Mouse (Mus musculus): ENCODE data around the gene Lcor.

DNA sequence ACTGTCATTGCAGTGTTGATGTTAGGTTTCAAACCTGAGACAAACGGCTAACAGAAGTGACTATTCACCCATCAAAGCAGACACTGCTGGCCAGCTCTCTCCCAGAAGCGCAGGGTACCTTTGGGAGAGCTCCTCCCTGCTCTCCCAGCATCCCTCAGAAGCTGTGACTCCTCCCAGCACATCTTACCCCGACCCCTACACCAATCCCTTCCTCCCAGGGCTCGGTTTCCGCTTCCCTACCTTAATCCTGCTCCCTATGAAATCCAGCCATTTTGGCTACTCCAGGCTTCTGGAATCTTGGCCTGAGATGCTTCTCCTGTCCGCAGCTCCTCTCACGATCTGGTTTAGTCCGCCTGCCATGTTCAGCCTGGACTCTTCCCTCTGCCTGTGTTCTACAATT, 37.9 kb upstream of the Lcor start:
- TF ChIP-seq EP300 (IDR thresholded peaks at IDR 0.05; ENCODE audit: low read depth), result no peak
- no peak for TF ChIP-seq CTCF (IDR thresholded peaks at IDR 0.05; ENCODE audit: low read depth)

Data from liver, postnatal 0 days (tissue).